Mouse (Mus musculus) liver, postnatal 0 days (tissue): ENCODE measurements around the gene Kcnmb4.

Source experiments
- CTCF ChIP-seq: sonication (generic); IDR thresholded peaks from 2 replicates; pipeline ENCODE4 v1.5.1; 2016; ENCODE audit warnings: antibody characterized with exemption, low read depth
- EP300 ChIP-seq: IDR thresholded peaks from 2 replicates; pipeline ENCODE4 v1.6.1; 2016; ENCODE audit warnings: antibody characterized with exemption, low read depth, mild to moderate bottlenecking

- TF ChIP-seq CTCF (no peak), EP300 (no peak)
These were observed 48.8 kb downstream of the Kcnmb4 start for GRCm38 (mm10) chr10:116424921-116425320.
